Mouse (Mus musculus) hindbrain, embryonic 13.5 days (tissue): ENCODE results near the gene Fgf7. TPM values are rescaled to one million over a fixed set of nuclear protein-coding genes. Genes with fewer than 3 reads are reported as not detected.

Experiments used
- ATAC-seq: fragments of 200-750 bp; cut with Nextera tagmentation; 2 replicates; pipeline ENCODE4 v1.8.0; 2017; ENCODE audit warnings: moderate TSS enrichment; ENCODE audit not compliant: low FRiP score
- H3K27ac ChIP-seq: fragments of 300-500 bp; sonication (generic); 2 replicates; pipeline ENCODE4 v1.5.1; 2015; ENCODE audit warnings: inconsistent platforms, mild to moderate bottlenecking, moderate library complexity
- H3K27me3 ChIP-seq: fragments of 300-500 bp; sonication (generic); 2 replicates; pipeline ENCODE4 v1.6.1; 2015; ENCODE audit warnings: mild to moderate bottlenecking, inconsistent platforms
- H3K36me3 ChIP-seq: fragments of 300-500 bp; sonication (generic); 2 replicates; pipeline ENCODE4 v1.6.1; 2015; ENCODE audit warnings: mild to moderate bottlenecking, inconsistent platforms
- H3K4me1 ChIP-seq: fragments of 300-500 bp; sonication (generic); replicated peaks from 2 replicates; pipeline ENCODE4 v1.6.1; 2015; ENCODE audit warnings: inconsistent platforms
- H3K4me2 ChIP-seq: fragments of 300-500 bp; sonication (generic); 2 replicates; pipeline ENCODE4 v1.6.1; 2015; ENCODE audit warnings: inconsistent platforms, mild to moderate bottlenecking, moderate library complexity
- H3K4me3 ChIP-seq: fragments of 300-500 bp; sonication (generic); 2 replicates; pipeline ENCODE4 v1.5.1; 2015; ENCODE audit warnings: mild to moderate bottlenecking, inconsistent platforms
- H3K9ac ChIP-seq: fragments of 300-500 bp; sonication (generic); 2 replicates; pipeline ENCODE4 v1.6.1; 2015; ENCODE audit warnings: mild to moderate bottlenecking, inconsistent platforms
- H3K9me3 ChIP-seq: fragments of 300-500 bp; sonication (generic); 2 replicates; pipeline ENCODE4 v1.6.1; 2016; ENCODE audit warnings: inconsistent platforms
- WGBS: fragments of 180-500 bp; shearing (Covaris S2); methylation state at CpG from one replicate; pipeline ENCODE4 v1.1.7; 2015; 5-methylcytosine and 5-hydroxymethylcytosine counted together
- polyA plus RNA-seq: library from polyadenylated mRNA; unstranded; fragments of >200 nt; fragmentation: Nextera tagmentation; extraction: Ambion mirVana; gene quantifications from 2 replicates; pipeline ENCODE4 v1.2.1, GENCODE M21; 2015

Fgf7 gene
- polyA plus RNA-seq, 1 experiment from 2014 or later, result 0.75 TPM

DNA sequence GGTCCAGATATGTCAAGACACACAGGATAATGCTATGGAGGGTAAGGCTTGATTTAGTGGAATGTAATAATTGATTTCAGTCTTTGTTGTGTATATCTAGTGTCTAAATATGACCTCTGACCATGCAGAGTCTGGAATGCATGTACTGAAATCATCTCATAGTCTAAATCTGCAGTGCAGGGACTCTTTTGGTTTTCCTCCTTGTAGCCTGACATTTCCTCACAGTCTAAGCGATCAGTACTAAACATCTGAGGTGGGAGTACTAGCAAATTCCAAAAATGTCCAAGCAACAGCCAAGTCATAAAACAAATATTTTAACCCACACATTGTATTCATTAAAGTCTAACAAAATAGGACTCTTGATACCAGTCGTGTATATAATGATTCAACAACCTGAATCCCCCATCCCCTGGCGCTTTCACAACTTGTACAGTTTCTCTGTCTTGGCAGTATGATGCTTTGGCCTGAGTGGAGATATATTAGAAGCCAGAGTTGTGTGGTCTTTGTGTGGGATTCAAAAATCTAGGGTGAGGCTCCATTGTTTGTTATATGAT lies 30.9 kb downstream of the Fgf7 start:
- no peak for ATAC-seq
- Histone ChIP-seq H3K4me3 (no peak overlapping the region), H3K4me1 (no peaks in the 10 kb centered on the region), H3K9ac (no peak overlapping the region), H3K9me3 (no peaks in the 10 kb centered on the region), H3K36me3 (no peaks in the 10 kb centered on the region), H3K27me3 (no peaks in the 10 kb centered on the region), H3K27ac (no peak overlapping the region), H3K4me2 (no peak overlapping the region)
- WGBS, result 91% methylated on average over 3 of the region's 3 CpGs

DNA sequence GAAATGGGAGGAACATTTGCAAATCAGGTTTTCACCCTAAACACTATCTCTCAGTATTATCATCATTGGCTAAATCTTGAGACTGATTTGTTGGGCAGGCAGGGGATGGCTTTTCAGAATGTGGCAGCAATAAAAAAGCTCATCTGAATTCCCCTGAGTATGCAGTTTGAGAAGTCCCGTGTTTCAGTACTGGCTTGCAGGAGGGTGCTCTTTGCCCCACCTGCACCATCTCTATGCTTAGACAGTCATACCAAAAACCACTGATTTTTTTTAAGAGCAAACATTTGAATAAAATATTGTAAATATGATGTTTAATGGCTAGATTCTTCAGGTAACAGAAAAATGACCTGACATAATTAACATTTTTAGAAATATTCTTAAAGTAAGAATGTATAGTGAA lies 35.3 kb downstream of the Fgf7 start:
- Histone ChIP-seq H3K36me3 (no peaks in the 10 kb centered on the region), H3K4me3 (no peak overlapping the region), H3K27ac (no peak overlapping the region), H3K9ac (no peak overlapping the region), H3K27me3 (no peaks in the 10 kb centered on the region), H3K4me2 (no peak overlapping the region), H3K9me3 (no peaks in the 10 kb centered on the region), H3K4me1 (no peaks in the 10 kb centered on the region)
- 93% methylated on average over 1 of the region's 1 CpGs for WGBS
- ATAC-seq, result no peak

DNA sequence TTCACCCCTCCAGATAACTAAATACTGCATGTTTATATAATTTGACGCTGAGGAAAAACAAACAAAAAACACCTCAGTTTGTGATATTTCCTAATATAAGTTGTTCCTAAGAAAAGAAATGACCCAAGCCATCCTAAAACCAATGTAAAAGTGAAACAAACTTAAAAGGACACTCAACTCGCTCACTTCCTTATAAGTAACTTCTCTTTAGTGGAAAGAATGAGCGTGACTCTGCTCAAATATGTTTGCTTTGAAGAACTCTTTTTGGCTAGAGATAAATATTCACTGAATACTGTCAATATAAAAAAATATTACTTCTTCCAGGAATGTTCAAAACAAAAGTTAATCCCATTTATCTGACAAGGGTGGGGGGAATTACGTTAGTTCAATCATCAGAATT lies 39.3 kb downstream of the Fgf7 start:
- H3K9ac ChIP-seq, result no peak overlapping the region
- no peak overlapping the region for H3K27ac ChIP-seq
- no peaks in the 10 kb centered on the region for H3K36me3 ChIP-seq
- H3K9me3 ChIP-seq, result no peaks in the 10 kb centered on the region
- H3K27me3 ChIP-seq, result no peaks in the 10 kb centered on the region
- no peaks in the 10 kb centered on the region for H3K4me1 ChIP-seq
- no peak overlapping the region for H3K4me2 ChIP-seq
- ATAC-seq, result no peak
- no peak overlapping the region for H3K4me3 ChIP-seq
- WGBS, result 92% methylated on average over 4 of the region's 4 CpGs

DNA sequence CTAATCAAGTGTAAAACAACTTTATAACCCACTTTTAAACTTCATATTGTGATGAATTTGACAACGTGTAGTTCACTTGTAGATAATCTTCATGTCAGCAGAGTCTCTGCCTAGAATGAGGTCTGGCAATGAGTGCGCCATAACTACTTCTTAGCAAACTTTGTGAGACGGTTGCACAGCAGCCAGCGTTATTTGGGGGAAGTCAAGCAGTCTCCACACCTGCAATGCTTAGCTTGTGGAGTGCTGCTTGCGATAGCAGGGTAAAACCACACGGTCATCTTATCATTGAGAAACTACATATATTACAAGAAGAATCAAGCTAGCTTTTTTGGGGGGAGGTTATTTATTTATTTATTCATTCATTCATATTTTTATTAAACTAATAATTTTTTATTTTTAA lies 42.0 kb downstream of the Fgf7 start:
- Histone ChIP-seq H3K9ac (no peak overlapping the region), H3K27me3 (no peaks in the 10 kb centered on the region), H3K9me3 (no peaks in the 10 kb centered on the region), H3K27ac (no peak overlapping the region), H3K4me2 (no peak overlapping the region), H3K36me3 (no peaks in the 10 kb centered on the region), H3K4me3 (no peak overlapping the region), H3K4me1 (no peaks in the 10 kb centered on the region)
- no peak for ATAC-seq
- whole genome bisulfite sequencing, result 96% methylated on average over 6 of the region's 6 CpGs

DNA sequence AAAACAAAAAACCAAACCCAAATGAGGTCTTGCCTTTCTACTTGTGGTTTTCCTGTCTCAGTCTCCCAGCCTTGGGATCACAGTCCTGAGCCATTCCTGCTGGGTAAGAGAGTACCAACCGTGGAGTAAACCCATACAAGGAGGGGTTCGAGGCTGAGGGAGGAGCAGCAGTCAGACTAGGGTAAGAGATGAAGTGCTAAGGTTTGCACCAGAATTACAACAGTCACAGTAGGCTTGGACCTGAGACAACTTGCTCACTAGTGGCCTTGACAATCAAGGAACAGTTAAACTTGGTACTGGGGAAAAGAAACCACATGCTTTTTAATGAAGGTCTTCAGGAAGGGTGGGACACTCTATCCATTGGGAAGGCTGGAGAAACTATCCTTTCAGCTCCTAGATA lies 44.6 kb downstream of the Fgf7 start:
- H3K9me3 ChIP-seq, result no peaks in the 10 kb centered on the region
- no peaks in the 10 kb centered on the region for H3K36me3 ChIP-seq
- no peaks in the 10 kb centered on the region for H3K4me1 ChIP-seq
- no peak overlapping the region for H3K4me2 ChIP-seq
- no peak for ATAC-seq
- no peak overlapping the region for H3K9ac ChIP-seq
- H3K27ac ChIP-seq, result no peak overlapping the region
- WGBS, result 71% methylated on average over 2 of the region's 2 CpGs
- no peaks in the 10 kb centered on the region for H3K27me3 ChIP-seq
- H3K4me3 ChIP-seq, result no peak overlapping the region

DNA sequence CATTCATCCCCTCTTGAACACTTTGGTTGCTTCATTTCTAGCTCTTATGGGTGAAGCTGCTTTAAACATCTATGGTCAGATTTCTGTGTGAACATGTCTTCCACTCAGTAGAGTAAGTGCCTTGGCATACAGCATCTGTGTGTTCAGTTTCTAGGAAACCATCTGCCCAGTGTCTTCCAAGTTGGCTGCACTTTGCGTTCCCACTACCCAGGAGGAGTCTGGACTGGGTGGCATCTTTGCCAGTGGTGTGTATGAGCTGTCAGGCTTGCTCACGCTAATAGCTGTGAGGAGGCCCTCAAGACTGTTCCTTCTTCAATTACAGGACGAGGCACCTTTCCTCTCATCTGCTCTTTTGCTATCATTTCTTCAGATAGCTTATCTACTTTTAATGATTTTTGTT lies 49.9 kb downstream of the Fgf7 start:
- H3K9ac ChIP-seq, result no peak overlapping the region
- H3K27ac ChIP-seq, result no peak overlapping the region
- H3K9me3 ChIP-seq, result no peaks in the 10 kb centered on the region
- H3K4me2 ChIP-seq, result no peak overlapping the region
- H3K36me3 ChIP-seq, result no peaks in the 10 kb centered on the region
- WGBS, result 85% methylated on average over 3 of the region's 3 CpGs
- no peaks in the 10 kb centered on the region for H3K4me1 ChIP-seq
- no peak overlapping the region for H3K4me3 ChIP-seq
- no peak for ATAC-seq
- H3K27me3 ChIP-seq, result no peaks in the 10 kb centered on the region

DNA sequence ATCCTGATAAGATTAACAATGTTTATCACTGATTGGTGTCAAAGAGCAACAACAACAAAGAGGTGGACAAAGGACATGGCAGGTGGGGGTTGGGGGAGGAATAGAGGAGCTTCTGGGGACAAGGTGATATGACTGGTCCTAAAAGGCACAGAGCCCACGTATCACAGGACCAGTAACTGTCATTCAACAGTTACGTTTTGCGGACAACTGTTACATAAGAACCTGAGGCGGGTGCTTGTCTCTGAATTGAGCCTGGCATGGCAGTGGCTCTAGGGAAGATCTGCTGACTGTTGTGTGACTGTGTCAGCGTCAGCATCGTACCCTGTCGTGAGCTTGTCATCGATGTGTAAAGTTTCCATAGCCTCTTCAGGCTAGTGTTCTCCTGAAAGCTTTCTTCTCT lies 51.7 kb downstream of the Fgf7 start:
- H3K36me3 ChIP-seq, result no peaks in the 10 kb centered on the region
- no peak overlapping the region for H3K27ac ChIP-seq
- H3K4me2 ChIP-seq, result no peak overlapping the region
- 78% methylated on average over 8 of the region's 8 CpGs for WGBS
- no peak overlapping the region for H3K4me3 ChIP-seq
- H3K9ac ChIP-seq, result no peak overlapping the region
- no peaks in the 10 kb centered on the region for H3K9me3 ChIP-seq
- ATAC-seq, result no peak
- no peaks in the 10 kb centered on the region for H3K27me3 ChIP-seq
- no peaks in the 10 kb centered on the region for H3K4me1 ChIP-seq

DNA sequence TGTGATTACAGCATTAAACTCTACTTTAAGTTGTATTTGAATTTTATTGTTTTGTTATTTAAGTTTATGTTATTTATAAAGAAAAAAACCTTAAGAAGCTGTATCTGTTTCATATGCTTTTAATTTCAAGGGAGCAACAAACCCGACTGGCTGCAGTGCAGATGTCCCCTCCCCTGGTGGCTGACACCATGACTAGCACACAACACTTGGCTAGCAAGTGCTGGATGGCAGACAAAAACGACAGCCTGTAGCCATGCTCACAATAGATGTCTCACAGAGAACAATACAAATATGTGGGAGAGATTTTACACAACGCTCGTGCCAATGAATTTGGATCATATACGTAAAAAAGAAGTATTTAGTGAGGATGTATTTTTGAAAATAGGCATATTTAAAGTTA lies 56.0 kb downstream of the Fgf7 start:
- no peak for ATAC-seq
- no peak overlapping the region for H3K4me3 ChIP-seq
- no peak overlapping the region for H3K27ac ChIP-seq
- WGBS, result 70% methylated on average over 5 of the region's 5 CpGs
- H3K4me2 ChIP-seq, result no peak overlapping the region
- no peaks in the 10 kb centered on the region for H3K9me3 ChIP-seq
- H3K9ac ChIP-seq, result no peak overlapping the region
- H3K27me3 ChIP-seq, result no peaks in the 10 kb centered on the region
- no peaks in the 10 kb centered on the region for H3K4me1 ChIP-seq
- H3K36me3 ChIP-seq, result no peaks in the 10 kb centered on the region

DNA sequence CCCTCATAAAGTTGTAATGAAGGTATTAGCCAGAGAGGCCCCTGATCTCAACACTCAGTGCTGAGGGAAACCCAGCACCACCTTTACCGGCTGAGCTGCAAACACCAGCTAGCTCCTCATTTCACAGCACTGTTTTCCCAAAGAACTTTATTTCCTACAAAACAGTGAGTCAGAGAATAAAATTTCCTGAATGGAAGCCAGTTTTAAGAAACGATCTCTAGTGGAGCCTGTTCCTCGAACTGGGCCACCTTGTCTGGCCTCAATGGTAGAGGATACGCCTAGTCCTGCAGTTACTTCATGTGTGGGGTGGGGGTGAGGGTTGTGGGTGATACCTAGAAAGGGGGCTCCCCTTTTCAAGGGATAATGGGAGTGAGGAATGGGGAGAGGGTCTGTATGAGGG lies 60.2 kb downstream of the Fgf7 start:
- H3K4me1 ChIP-seq, result no peaks in the 10 kb centered on the region
- no peak for ATAC-seq
- no peak overlapping the region for H3K9ac ChIP-seq
- H3K9me3 ChIP-seq, result no peaks in the 10 kb centered on the region
- no peaks in the 10 kb centered on the region for H3K36me3 ChIP-seq
- H3K27ac ChIP-seq, result no peak overlapping the region
- H3K4me3 ChIP-seq, result no peak overlapping the region
- 94% methylated on average over 4 of the region's 4 CpGs for WGBS
- no peaks in the 10 kb centered on the region for H3K27me3 ChIP-seq
- H3K4me2 ChIP-seq, result no peak overlapping the region

Other genes with a start within 250 kb of the Fgf7 start
- gene Galk2, start 175.5 kb upstream of the Fgf7 start, polyA plus RNA-seq, result 31.6 and 33.7 TPM in 2 replicates
- 74.6 and 75.1 TPM in 2 replicates for gene Cops2, start 175.5 kb upstream of the Fgf7 start, polyA plus RNA-seq
- gene Fam227b, start 117.3 kb downstream of the Fgf7 start, polyA plus RNA-seq, result not detected in 2 replicates
- 16.2 and 16.6 TPM in 2 replicates for gene Dtwd1, start 117.5 kb downstream of the Fgf7 start, polyA plus RNA-seq
- gene Gm17555, start 180.4 kb downstream of the Fgf7 start, polyA plus RNA-seq, result not detected in 2 replicates